Mouse (Mus musculus): Measurements from ENCODE around the gene Gsap. TPM values are rescaled to one million over a fixed set of nuclear protein-coding genes. Genes with fewer than 3 reads are reported as not detected.
"Not testable (repeated sequence)": the region's sequence is repeated elsewhere in the genome, so short reads cannot be mapped to it uniquely, and the experiment has no call there.

The Gsap gene
- polyA plus RNA-seq, 1 experiment from 2014 or later: 9.1 TPM

DNA sequence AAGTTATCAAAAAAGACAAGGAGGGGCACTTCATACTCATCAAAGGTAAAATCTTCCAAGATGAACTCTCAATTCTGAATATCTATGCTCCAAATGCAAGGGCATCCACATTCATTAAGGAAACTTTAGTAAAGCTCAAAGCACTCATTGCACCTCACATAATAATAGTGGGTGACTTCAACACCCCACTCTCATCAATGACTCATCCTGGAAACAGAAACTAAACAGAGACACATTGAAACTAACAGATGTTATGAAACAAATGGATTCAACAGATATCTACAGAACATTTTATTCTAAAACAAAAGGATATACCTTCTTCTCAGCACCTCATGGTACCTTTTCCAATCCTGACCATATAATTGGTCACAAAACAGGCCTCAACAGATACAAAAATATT is 156.2 kb downstream of the Gsap start:
- not testable (repeated sequence) for ATAC-seq (ENCODE audit: low FRiP score, low TSS enrichment); H3K9me3 ChIP-seq (ENCODE audit: control insufficient read depth, low read length); H3K36me3 ChIP-seq (ENCODE audit: control insufficient read depth, insufficient read depth, low read length); H3K9ac ChIP-seq (replicated peaks; ENCODE audit: low read length); H3K4me3 ChIP-seq (replicated peaks; ENCODE audit: low read depth, low read length); H3K4me2 ChIP-seq (ENCODE audit: low read length); DNase-seq; H3K27ac ChIP-seq (replicated peaks; ENCODE audit: low read depth, low read length); H3K27me3 ChIP-seq (ENCODE audit: control insufficient read depth, insufficient read depth, low read length); H3K4me1 ChIP-seq (ENCODE audit: control insufficient read depth, insufficient read depth, low read length)

DNA sequence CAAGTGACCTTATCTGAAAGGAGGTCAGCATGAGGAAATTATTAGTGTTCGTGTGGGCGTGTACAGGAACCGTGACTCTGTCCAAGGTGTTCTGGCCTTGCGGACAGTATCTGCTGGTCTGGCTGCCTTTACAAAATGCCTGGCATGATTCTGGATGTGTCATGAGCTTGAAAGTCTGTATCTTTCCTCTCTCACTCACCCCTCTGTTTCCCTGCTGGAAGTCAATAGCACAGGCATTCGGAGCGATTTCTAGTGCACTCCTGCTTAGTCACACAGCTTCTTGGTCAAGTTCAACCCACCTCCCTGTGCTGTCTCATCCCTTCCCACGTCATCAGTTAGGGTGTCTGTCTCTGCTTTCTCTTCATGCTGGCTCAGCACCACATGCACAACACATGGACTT is 162.3 kb downstream of the Gsap start:
- Histone ChIP-seq H3K27ac (replicated peaks; ENCODE audit: low read depth, low read length) (no peak overlapping the region), H3K36me3 (ENCODE audit: control insufficient read depth, insufficient read depth, low read length) (no peaks in the 10 kb centered on the region), H3K4me3 (replicated peaks; ENCODE audit: low read depth, low read length) (no peak overlapping the region), H3K9me3 (ENCODE audit: control insufficient read depth, low read length) (no peaks in the 10 kb centered on the region), H3K27me3 (ENCODE audit: control insufficient read depth, insufficient read depth, low read length) (no peaks in the 10 kb centered on the region), H3K4me2 (ENCODE audit: low read length) (no peak overlapping the region), H3K4me1 (ENCODE audit: control insufficient read depth, insufficient read depth, low read length) (no peaks in the 10 kb centered on the region), H3K9ac (replicated peaks; ENCODE audit: low read length) (no peak overlapping the region)
- DNase-seq (no peak), ATAC-seq (ENCODE audit: low FRiP score, low TSS enrichment) (no peak)
- WGBS: 88% methylated on average over 7 of the region's 7 CpGs

DNA sequence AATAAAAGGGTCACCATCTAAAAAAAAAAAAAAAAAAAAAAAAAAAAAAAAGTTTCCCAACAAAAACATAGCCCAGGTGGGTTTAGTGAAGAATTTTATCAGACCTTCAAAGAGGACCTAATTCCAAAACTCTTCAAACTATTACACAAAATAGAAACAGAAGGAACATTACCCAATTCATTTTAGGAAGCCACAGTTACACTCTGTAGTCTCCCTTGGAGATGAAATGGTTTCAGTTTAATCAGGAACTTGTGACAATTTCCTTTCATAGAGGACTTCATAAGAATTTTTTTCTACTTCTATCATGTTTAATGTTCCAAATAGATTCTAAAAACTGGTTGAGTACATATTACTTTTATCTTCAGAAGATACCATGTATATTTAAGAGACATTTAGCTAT is 165.6 kb downstream of the Gsap start:
- Histone ChIP-seq H3K4me2 (ENCODE audit: low read length) (no peak overlapping the region), H3K27ac (replicated peaks; ENCODE audit: low read depth, low read length) (no peak overlapping the region), H3K4me1 (ENCODE audit: control insufficient read depth, insufficient read depth, low read length) (no peaks in the 10 kb centered on the region), H3K9ac (replicated peaks; ENCODE audit: low read length) (no peak overlapping the region), H3K36me3 (ENCODE audit: control insufficient read depth, insufficient read depth, low read length) (no peaks in the 10 kb centered on the region), H3K9me3 (ENCODE audit: control insufficient read depth, low read length) (no peaks in the 10 kb centered on the region), H3K4me3 (replicated peaks; ENCODE audit: low read depth, low read length) (no peak overlapping the region), H3K27me3 (ENCODE audit: control insufficient read depth, insufficient read depth, low read length) (no peaks in the 10 kb centered on the region)
- ATAC-seq (ENCODE audit: low FRiP score, low TSS enrichment) (no peak), DNase-seq (no peak)

DNA sequence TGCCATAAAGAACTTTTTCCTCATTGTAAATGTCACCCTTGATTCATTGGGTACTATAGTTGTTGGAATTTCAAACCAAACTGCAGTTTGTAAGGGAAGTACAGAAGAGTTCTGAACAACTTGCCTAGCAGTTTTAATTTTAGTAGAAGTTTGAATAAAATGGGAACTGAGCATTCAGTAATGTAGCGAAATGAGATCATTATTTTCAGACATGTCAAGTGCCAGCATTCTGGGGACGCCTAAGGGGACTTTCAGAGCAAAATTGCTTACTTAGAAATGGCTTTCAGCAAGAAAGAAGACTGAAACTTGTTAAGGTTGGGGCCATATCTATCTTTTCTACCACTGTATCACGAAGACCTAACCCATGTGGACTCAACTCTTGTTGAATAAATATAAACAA is 172.6 kb downstream of the Gsap start:
- no peaks in the 10 kb centered on the region for H3K4me1 ChIP-seq (ENCODE audit: control insufficient read depth, insufficient read depth, low read length)
- no peak overlapping the region for H3K9ac ChIP-seq (replicated peaks; ENCODE audit: low read length)
- 85% methylated on average over 3 of the region's 3 CpGs for WGBS
- no peaks in the 10 kb centered on the region for H3K9me3 ChIP-seq (ENCODE audit: control insufficient read depth, low read length)
- H3K4me3 ChIP-seq (replicated peaks; ENCODE audit: low read depth, low read length): no peak overlapping the region
- H3K27me3 ChIP-seq (ENCODE audit: control insufficient read depth, insufficient read depth, low read length): no peaks in the 10 kb centered on the region
- H3K36me3 ChIP-seq (ENCODE audit: control insufficient read depth, insufficient read depth, low read length): no peaks in the 10 kb centered on the region
- ATAC-seq (ENCODE audit: low FRiP score, low TSS enrichment): no peak
- no peak overlapping the region for H3K27ac ChIP-seq (replicated peaks; ENCODE audit: low read depth, low read length)
- DNase-seq: no peak
- H3K4me2 ChIP-seq (ENCODE audit: low read length): no peak overlapping the region

- 86% methylated on average over 3 of the region's 3 CpGs for WGBS
These were observed 177.3 kb downstream of the Gsap start for GRCm38 (mm10) chr5:21363343-21363742.

More at GRCm38 (mm10) chr5:21363343-21363742, 177.3 kb downstream of the Gsap start:
- H3K4me3 ChIP-seq (replicated peaks; ENCODE audit: low read depth, low read length): no peak overlapping the region
- H3K27me3 ChIP-seq (ENCODE audit: control insufficient read depth, insufficient read depth, low read length): no peaks in the 10 kb centered on the region
- no peak overlapping the region for H3K27ac ChIP-seq (replicated peaks; ENCODE audit: low read depth, low read length)
- no peak overlapping the region for H3K4me2 ChIP-seq (ENCODE audit: low read length)
- ATAC-seq (ENCODE audit: low FRiP score, low TSS enrichment): no peak
- DNase-seq: no peak
- H3K36me3 ChIP-seq (ENCODE audit: control insufficient read depth, insufficient read depth, low read length): no peaks in the 10 kb centered on the region
- H3K4me1 ChIP-seq (ENCODE audit: control insufficient read depth, insufficient read depth, low read length): no peaks in the 10 kb centered on the region
- no peak overlapping the region for H3K9ac ChIP-seq (replicated peaks; ENCODE audit: low read length)
- no peaks in the 10 kb centered on the region for H3K9me3 ChIP-seq (ENCODE audit: control insufficient read depth, low read length)

Other genes starting within 250 kb of the Gsap start
- gene Rsbn1l, start 229.9 kb upstream of the Gsap start, polyA plus RNA-seq (2014; fragmentation: Nextera tagmentation; extraction: Ambion mirVana): 5.7 and 6.6 TPM in 2 replicates
- gene Ptpn12, start 130.3 kb upstream of the Gsap start, polyA plus RNA-seq (2014; fragmentation: Nextera tagmentation; extraction: Ambion mirVana): 31.2 and 32.4 TPM in 2 replicates
- 1.8 and 2.3 TPM in 2 replicates for gene Fgl2, start 186.4 kb downstream of the Gsap start, polyA plus RNA-seq (2014; fragmentation: Nextera tagmentation; extraction: Ambion mirVana)
- gene Ccdc146, start 238.4 kb downstream of the Gsap start, polyA plus RNA-seq (2014; fragmentation: Nextera tagmentation; extraction: Ambion mirVana): 0.07 and 0.36 TPM in 2 replicates
- 7.9 and 8.4 TPM in 2 replicates for gene Fam185a, start 238.7 kb downstream of the Gsap start, polyA plus RNA-seq (2014; fragmentation: Nextera tagmentation; extraction: Ambion mirVana)